Mouse (Mus musculus): ENCODE measurements around the gene Rac3. TPM values are rescaled to one million over a fixed set of nuclear protein-coding genes. Genes with fewer than 3 reads are reported as not detected.

Rac3 gene
- polyA plus RNA-seq, 1 experiment from 2014 or later, result 5.0 TPM

GRCm38 (mm10) chr11:120697741-120698140 is 23.5 kb upstream of the Rac3 start:
- no peaks in the 10 kb centered on the region for H3K27me3 ChIP-seq (ENCODE audit: control insufficient read depth, insufficient read depth, low read length)
- peaks cover 24% of the 10 kb centered on the region for H3K36me3 ChIP-seq (ENCODE audit: control insufficient read depth, insufficient read depth, low read length)
- 0 out of 2 replicates have a peak overlapping the region, but pooled peaks have one; percentile 25 for H3K9ac ChIP-seq (ENCODE audit: low read depth, low read length)
- H3K4me3 ChIP-seq (ENCODE audit: low read length), result no peak overlapping the region
- H3K9me3 ChIP-seq (ENCODE audit: control insufficient read depth, low read length), result no peaks in the 10 kb centered on the region
- H3K4me2 ChIP-seq (replicated peaks; ENCODE audit: low read depth, low read length), result no peak overlapping the region
- peak; percentile 18; the same call in 1 of the 2 replicates for ATAC-seq (ENCODE audit: low FRiP score, low TSS enrichment)
- H3K27ac ChIP-seq (ENCODE audit: low read depth, low read length), result peak overlapping the region; percentile 62
- WGBS, result 28% methylated on average over 10 of the region's 10 CpGs
- H3K4me1 ChIP-seq (ENCODE audit: control insufficient read depth, insufficient read depth, low read length), result peaks cover 40% of the 10 kb centered on the region

- Histone ChIP-seq H3K36me3 (ENCODE audit: control insufficient read depth, insufficient read depth, low read length) (peaks cover 20% of the 10 kb centered on the region), H3K4me3 (ENCODE audit: low read length) (no peak overlapping the region), H3K27me3 (ENCODE audit: control insufficient read depth, insufficient read depth, low read length) (no peaks in the 10 kb centered on the region), H3K27ac (ENCODE audit: low read depth, low read length) (peak overlapping the region; percentile 56; the same call in 1 of the 2 replicates), H3K4me2 (replicated peaks; ENCODE audit: low read depth, low read length) (no peak overlapping the region), H3K4me1 (ENCODE audit: control insufficient read depth, insufficient read depth, low read length) (peaks cover 44% of the 10 kb centered on the region), H3K9me3 (ENCODE audit: control insufficient read depth, low read length) (no peaks in the 10 kb centered on the region), H3K9ac (ENCODE audit: low read depth, low read length) (peak overlapping the region; percentile 34; the same call in 1 of the 2 replicates)
- WGBS, result 32% methylated on average over 15 of the region's 15 CpGs
- no peak for ATAC-seq (ENCODE audit: low FRiP score, low TSS enrichment)
Observed at GRCm38 (mm10) chr11:120703696-120704454, 17.4 kb upstream of the Rac3 start.

- Histone ChIP-seq H3K4me3 (ENCODE audit: low read length) (no peak overlapping the region), H3K9ac (ENCODE audit: low read depth, low read length) (peak overlapping the region; percentile 34; the same call in 1 of the 2 replicates), H3K4me1 (ENCODE audit: control insufficient read depth, insufficient read depth, low read length) (peaks cover 44% of the 10 kb centered on the region), H3K4me2 (replicated peaks; ENCODE audit: low read depth, low read length) (no peak overlapping the region), H3K9me3 (ENCODE audit: control insufficient read depth, low read length) (no peaks in the 10 kb centered on the region), H3K36me3 (ENCODE audit: control insufficient read depth, insufficient read depth, low read length) (peaks cover 21% of the 10 kb centered on the region), H3K27ac (ENCODE audit: low read depth, low read length) (peak overlapping the region; percentile 65; the same call in 1 of the 2 replicates), H3K27me3 (ENCODE audit: control insufficient read depth, insufficient read depth, low read length) (no peaks in the 10 kb centered on the region)
- WGBS, result 18% methylated on average over 8 of the region's 8 CpGs
- peak; percentile 71 for ATAC-seq (ENCODE audit: low FRiP score, low TSS enrichment)
Observed at GRCm38 (mm10) chr11:120704486-120705325, 16.6 kb upstream of the Rac3 start.

DNA sequence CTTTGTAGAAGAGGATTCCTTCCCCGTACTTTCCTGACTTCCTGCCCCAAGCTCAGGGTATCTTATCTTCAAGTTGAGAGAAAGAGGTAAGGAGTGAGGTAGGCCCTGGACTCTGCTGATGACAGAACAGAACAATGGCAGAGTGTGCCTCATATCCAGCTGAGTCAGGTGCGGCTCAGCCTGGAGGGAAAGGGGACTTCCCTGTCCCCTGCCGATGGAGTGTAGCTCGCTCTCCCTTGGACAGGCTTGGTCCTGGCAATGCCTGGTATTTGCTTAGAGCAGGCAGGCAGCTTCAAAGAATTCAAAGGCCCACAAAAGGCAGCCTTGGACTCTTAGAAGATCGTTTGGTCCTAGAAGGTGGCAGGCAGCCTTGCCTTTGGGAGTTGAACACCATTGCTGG is 15.2 kb upstream of the Rac3 start:
- Histone ChIP-seq H3K27ac (ENCODE audit: low read depth, low read length) (peak overlapping the region; percentile 71; the same call in 1 of the 2 replicates), H3K36me3 (ENCODE audit: control insufficient read depth, insufficient read depth, low read length) (peaks cover 27% of the 10 kb centered on the region), H3K9ac (ENCODE audit: low read depth, low read length) (peak overlapping the region; percentile 28; the same call in 1 of the 2 replicates), H3K9me3 (ENCODE audit: control insufficient read depth, low read length) (no peaks in the 10 kb centered on the region), H3K27me3 (ENCODE audit: control insufficient read depth, insufficient read depth, low read length) (no peaks in the 10 kb centered on the region), H3K4me3 (ENCODE audit: low read length) (no peak overlapping the region), H3K4me1 (ENCODE audit: control insufficient read depth, insufficient read depth, low read length) (peaks cover 49% of the 10 kb centered on the region), H3K4me2 (replicated peaks; ENCODE audit: low read depth, low read length) (no peak overlapping the region)
- WGBS, result 60% methylated on average over 5 of the region's 5 CpGs
- ATAC-seq (ENCODE audit: low FRiP score, low TSS enrichment), result no peak

DNA sequence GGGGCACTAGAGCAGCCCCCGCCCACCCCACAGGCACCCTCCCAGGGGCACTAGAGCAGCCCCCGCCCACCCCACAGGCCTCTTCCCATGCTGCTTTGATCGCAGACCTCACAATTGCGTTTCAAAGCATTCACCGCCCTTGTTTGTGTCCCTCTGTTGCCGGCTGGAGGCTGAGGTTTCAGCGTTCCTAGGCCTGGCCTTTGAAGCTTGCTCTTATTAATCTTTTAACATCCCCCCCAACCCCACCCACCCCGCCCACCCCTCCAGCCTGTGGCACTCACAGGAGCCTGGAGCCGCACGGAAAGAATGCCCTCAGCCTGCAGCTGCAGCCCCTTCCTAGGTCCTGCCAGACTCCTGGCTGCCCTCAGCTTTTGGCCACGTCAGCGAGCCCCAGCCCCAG is 14.0 kb upstream of the Rac3 start:
- WGBS, result 3% methylated on average over 12 of the region's 12 CpGs
- Histone ChIP-seq H3K9ac (ENCODE audit: low read depth, low read length) (0 out of 2 replicates have a peak overlapping the region, but pooled peaks have one; percentile 28), H3K4me2 (replicated peaks; ENCODE audit: low read depth, low read length) (no peak overlapping the region), H3K9me3 (ENCODE audit: control insufficient read depth, low read length) (no peaks in the 10 kb centered on the region), H3K27me3 (ENCODE audit: control insufficient read depth, insufficient read depth, low read length) (no peaks in the 10 kb centered on the region), H3K4me3 (ENCODE audit: low read length) (no peak overlapping the region), H3K36me3 (ENCODE audit: control insufficient read depth, insufficient read depth, low read length) (peaks cover 22% of the 10 kb centered on the region), H3K4me1 (ENCODE audit: control insufficient read depth, insufficient read depth, low read length) (peaks cover 49% of the 10 kb centered on the region), H3K27ac (ENCODE audit: low read depth, low read length) (peak overlapping the region; percentile 71)
- ATAC-seq (ENCODE audit: low FRiP score, low TSS enrichment), result no peak; the same call in 1 of the 2 replicates

DNA sequence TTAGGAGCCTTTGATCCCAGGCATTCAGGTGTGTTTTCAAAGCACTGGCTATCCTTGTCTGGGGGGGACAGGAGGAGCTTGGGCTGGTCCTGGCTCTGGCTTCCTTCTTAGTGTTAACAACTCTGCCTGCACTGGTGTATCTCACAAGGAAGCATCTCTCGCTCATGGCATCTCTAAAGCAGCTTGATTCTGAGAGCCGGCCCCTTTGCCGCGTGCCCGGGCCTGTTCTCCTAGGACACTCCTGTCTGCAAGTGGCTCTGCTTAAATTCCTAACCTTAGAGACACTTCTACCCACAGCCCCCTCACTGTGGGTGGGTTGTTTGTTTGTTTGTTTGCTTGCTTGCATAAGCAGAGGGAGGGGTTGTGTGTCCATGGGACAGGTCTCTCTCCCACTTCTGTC is 13.3 kb upstream of the Rac3 start:
- peak overlapping the region; percentile 55 for H3K27ac ChIP-seq (ENCODE audit: low read depth, low read length)
- no peak for ATAC-seq (ENCODE audit: low FRiP score, low TSS enrichment)
- H3K4me1 ChIP-seq (ENCODE audit: control insufficient read depth, insufficient read depth, low read length), result peaks cover 55% of the 10 kb centered on the region
- no peaks in the 10 kb centered on the region for H3K9me3 ChIP-seq (ENCODE audit: control insufficient read depth, low read length)
- H3K27me3 ChIP-seq (ENCODE audit: control insufficient read depth, insufficient read depth, low read length), result no peaks in the 10 kb centered on the region
- WGBS, result 24% methylated on average over 5 of the region's 5 CpGs
- H3K36me3 ChIP-seq (ENCODE audit: control insufficient read depth, insufficient read depth, low read length), result peaks cover 18% of the 10 kb centered on the region
- no peak overlapping the region for H3K9ac ChIP-seq (ENCODE audit: low read depth, low read length)
- H3K4me2 ChIP-seq (replicated peaks; ENCODE audit: low read depth, low read length), result no peak overlapping the region
- no peak overlapping the region for H3K4me3 ChIP-seq (ENCODE audit: low read length)

DNA sequence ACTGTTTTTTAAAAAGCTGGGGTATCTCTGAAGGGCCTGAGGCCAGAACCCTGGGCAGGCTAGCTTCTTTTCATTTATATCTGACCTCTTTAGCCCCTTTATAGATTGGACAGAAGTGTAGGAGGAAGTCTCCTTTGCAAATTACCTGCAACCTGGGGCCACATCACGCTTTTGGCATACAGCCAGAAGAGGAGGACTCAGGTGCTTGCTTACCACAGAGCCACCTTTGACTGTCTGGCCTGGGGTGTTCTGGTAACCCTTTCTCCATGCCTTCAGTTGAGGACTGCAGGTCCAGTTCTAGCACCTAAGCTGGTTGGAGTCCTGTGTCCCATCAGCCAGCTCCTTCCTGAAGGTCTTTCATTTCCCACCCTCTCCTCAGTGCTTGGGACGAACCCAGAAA is 11.7 kb upstream of the Rac3 start:
- Histone ChIP-seq H3K4me2 (replicated peaks; ENCODE audit: low read depth, low read length) (no peak overlapping the region), H3K27me3 (ENCODE audit: control insufficient read depth, insufficient read depth, low read length) (no peaks in the 10 kb centered on the region), H3K4me3 (ENCODE audit: low read length) (no peak overlapping the region), H3K36me3 (ENCODE audit: control insufficient read depth, insufficient read depth, low read length) (peaks cover 18% of the 10 kb centered on the region), H3K9me3 (ENCODE audit: control insufficient read depth, low read length) (no peaks in the 10 kb centered on the region), H3K9ac (ENCODE audit: low read depth, low read length) (no peak overlapping the region), H3K27ac (ENCODE audit: low read depth, low read length) (peak overlapping the region; percentile 4; the same call in 1 of the 2 replicates), H3K4me1 (ENCODE audit: control insufficient read depth, insufficient read depth, low read length) (peaks cover 48% of the 10 kb centered on the region)
- 65% methylated on average over 2 of the region's 2 CpGs for WGBS
- ATAC-seq (ENCODE audit: low FRiP score, low TSS enrichment), result no peak

- H3K27ac ChIP-seq (ENCODE audit: low read depth, low read length), result peak overlapping the region; percentile 24; the same call in 1 of the 2 replicates
- H3K4me2 ChIP-seq (replicated peaks; ENCODE audit: low read depth, low read length), result no peak overlapping the region
- no peak overlapping the region for H3K4me3 ChIP-seq (ENCODE audit: low read length)
- WGBS, result 37% methylated on average over 5 of the region's 5 CpGs
- peak overlapping the region; percentile 34; the same call in 1 of the 2 replicates for H3K9ac ChIP-seq (ENCODE audit: low read depth, low read length)
- peaks cover 42% of the 10 kb centered on the region for H3K4me1 ChIP-seq (ENCODE audit: control insufficient read depth, insufficient read depth, low read length)
- H3K27me3 ChIP-seq (ENCODE audit: control insufficient read depth, insufficient read depth, low read length), result no peaks in the 10 kb centered on the region
- no peak for ATAC-seq (ENCODE audit: low FRiP score, low TSS enrichment)
- no peaks in the 10 kb centered on the region for H3K9me3 ChIP-seq (ENCODE audit: control insufficient read depth, low read length)
- H3K36me3 ChIP-seq (ENCODE audit: control insufficient read depth, insufficient read depth, low read length), result peaks cover 24% of the 10 kb centered on the region
Observed at GRCm38 (mm10) chr11:120710672-120711071, 10.6 kb upstream of the Rac3 start.
